Mouse (Mus musculus) embryonic fibroblast, embryonic 13.5 days (primary cell): Measurements from ENCODE around the gene Slc22a20.

ENCODE experiments used
- CTCF ChIP-seq: IDR thresholded peaks from 2 replicates; pipeline ENCODE4 v1.5.1; 2011; ENCODE audit warnings: mild to moderate bottlenecking, control low read depth, low read length, moderate library complexity, borderline replicate concordance; ENCODE audit not compliant: insufficient read depth
- POLR2A ChIP-seq: IDR thresholded peaks from 2 replicates; pipeline ENCODE4 v1.6.1; 2011; ENCODE audit warnings: low read depth, mild to moderate bottlenecking, control low read depth, low read length, moderate library complexity

- TF ChIP-seq CTCF = no peak
- TF ChIP-seq POLR2A = no peak
These were observed 3.6 kb upstream of the Slc22a20 start for GRCm38 (mm10) chr19:5989585-5989984.
